Mouse (Mus musculus) forebrain, postnatal 0 days (tissue): ENCODE data around the gene Gm49510. TPM values are rescaled to one million over a fixed set of nuclear protein-coding genes. Genes with fewer than 3 reads are reported as not detected.
A peak's percentile ranks its signal among the peaks of the same experiment; 100 is the strongest.

Experiments
- ATAC-seq: fragments of 200-750 bp; cut with Nextera tagmentation; 2 replicates; pipeline ENCODE4 v1.8.0; 2017; ENCODE audit warnings: mild to moderate bottlenecking, moderate library complexity
- DNase-seq: peaks from one replicate; pipeline ENCODE4 v3.0.0-alpha.2; 2015
- H3K27ac ChIP-seq: fragments of 300-500 bp; sonication (generic); 2 replicates; pipeline ENCODE4 v1.5.1; 2014; ENCODE audit warnings: low read depth, mild to moderate bottlenecking, antibody characterized with exemption, low read length, moderate library complexity, mixed read lengths
- H3K27me3 ChIP-seq: fragments of 300-500 bp; sonication (generic); 2 replicates; pipeline ENCODE4 v1.6.1; 2014; ENCODE audit warnings: mild to moderate bottlenecking, low read length, mixed read lengths; ENCODE audit not compliant: insufficient read depth
- H3K36me3 ChIP-seq: fragments of 300-500 bp; sonication (generic); 2 replicates; pipeline ENCODE4 v1.6.1; 2014; ENCODE audit warnings: mild to moderate bottlenecking, moderate library complexity; ENCODE audit not compliant: insufficient read depth
- H3K4me1 ChIP-seq: fragments of 300-500 bp; sonication (generic); 2 replicates; pipeline ENCODE4 v1.6.1; 2014; ENCODE audit warnings: antibody characterized with exemption; ENCODE audit not compliant: insufficient read depth
- H3K4me2 ChIP-seq: fragments of 300-500 bp; sonication (generic); 2 replicates; pipeline ENCODE4 v1.6.1; 2014; ENCODE audit warnings: low read depth, mild to moderate bottlenecking, moderate library complexity
- H3K4me3 ChIP-seq: fragments of 300-500 bp; sonication (generic); 2 replicates; pipeline ENCODE4 v1.5.1; 2014; ENCODE audit warnings: low read depth, low read length, mixed read lengths
- H3K9ac ChIP-seq: fragments of 300-500 bp; sonication (generic); 2 replicates; pipeline ENCODE4 v1.6.1; 2014; ENCODE audit warnings: mild to moderate bottlenecking
- H3K9me3 ChIP-seq: fragments of 300-500 bp; sonication (generic); 2 replicates; pipeline ENCODE4 v1.6.1; 2016; ENCODE audit warnings: low read length
- CTCF ChIP-seq: sonication (generic); IDR thresholded peaks from 2 replicates; pipeline ENCODE4 v1.5.1; 2016; ENCODE audit warnings: antibody characterized with exemption, control low read depth, low read depth
- WGBS: fragments of 180-500 bp; shearing (Covaris S2); extraction: QIAGEN DNeasy Blood & Tissue Kit; methylation state at CpG from one replicate; pipeline ENCODE4 v1.1.7; 2014; 5-methylcytosine and 5-hydroxymethylcytosine counted together
- microRNA-seq, 2 experiments: library from miRNA; unstranded; fragments of <30 nt; microRNA quantifications; one replicate each; pipeline ENCODE4; 2016
- polyA plus RNA-seq: library from polyadenylated mRNA; unstranded; fragments of >200 nt; fragmentation: Nextera tagmentation; extraction: Ambion mirVana; gene quantifications from 2 replicates; pipeline ENCODE4 v1.2.1, GENCODE M21; 2015
- total RNA-seq: library from RNA; depleted of rRNA; stranded (reverse); fragments of >200 nt; gene quantifications from 2 replicates; pipeline ENCODE4 v1.2.3, GENCODE M21; 2014; rRNA removed

Gene Gm49510
- total and polyA plus RNA-seq, 2 experiments from 2014 or later, result not detected

DNA sequence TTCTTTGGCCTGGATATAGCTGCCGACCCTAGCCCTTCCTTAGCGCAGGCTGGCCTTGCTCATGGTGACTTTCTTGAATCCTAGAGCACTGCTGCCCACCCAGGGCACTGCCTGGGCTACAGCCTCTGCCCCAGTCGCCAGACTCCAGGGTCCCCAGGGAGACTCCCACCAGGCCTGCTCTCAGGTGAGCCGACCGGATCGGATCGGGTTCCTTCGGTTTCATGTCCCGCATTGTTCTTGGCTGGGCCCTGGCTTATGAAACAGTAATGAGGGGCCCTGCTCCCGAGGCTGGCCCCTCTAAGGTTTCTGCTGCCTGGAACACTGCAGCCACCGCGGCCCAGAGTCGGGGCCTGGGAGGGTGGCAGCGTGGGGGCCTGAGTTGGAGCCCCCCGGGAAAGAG is 57.6 kb downstream of the Gm49510 start:
- H3K9ac ChIP-seq, result no peak overlapping the region

GRCm38 (mm10) chr15:78959537-78959936 is 60.1 kb downstream of the Gm49510 start:
- no peak for DNase-seq
- H3K36me3 ChIP-seq, result peaks cover 69% of the 10 kb centered on the region

More for the DNA sequence above, 57.6 kb downstream of the Gm49510 start:
- no peaks in the 10 kb centered on the region for H3K27me3 ChIP-seq
- no peak overlapping the region for H3K4me3 ChIP-seq
- ATAC-seq (no peak), DNase-seq (no peak)
- H3K27ac ChIP-seq, result no peak overlapping the region
- H3K4me2 ChIP-seq, result no peak overlapping the region
- no peaks in the 10 kb centered on the region for H3K9me3 ChIP-seq
- H3K36me3 ChIP-seq, result peaks cover 56% of the 10 kb centered on the region
- 82% methylated on average over 15 of the region's 15 CpGs for WGBS
- no peaks in the 10 kb centered on the region for H3K4me1 ChIP-seq
- no peak for TF ChIP-seq CTCF

DNA sequence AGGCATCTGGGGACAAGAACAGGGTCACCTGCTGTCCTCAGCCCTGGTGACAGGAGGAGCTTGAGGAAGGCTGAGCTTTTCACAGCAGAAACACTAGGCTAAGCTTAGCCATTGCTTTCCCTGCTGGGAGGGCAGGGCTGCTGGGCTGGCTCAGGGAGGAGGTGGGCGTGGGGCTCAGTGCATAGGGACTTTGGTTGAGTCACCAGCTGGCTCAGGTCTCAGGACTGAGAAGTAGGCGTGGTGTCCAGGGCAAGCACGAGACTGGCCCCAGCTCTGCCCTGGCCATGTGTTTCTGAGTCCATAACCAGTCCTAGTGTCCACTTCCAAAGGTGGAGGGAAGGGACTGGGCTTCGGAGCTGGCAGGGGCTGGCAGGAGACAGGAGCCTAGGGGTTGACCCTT is 60.6 kb downstream of the Gm49510 start:
- no peak for TF ChIP-seq CTCF
- WGBS, result 80% methylated on average over 4 of the region's 4 CpGs
- no peak for DNase-seq
- Histone ChIP-seq H3K4me2 (no peak overlapping the region), H3K27ac (no peak overlapping the region), H3K27me3 (no peaks in the 10 kb centered on the region), H3K4me3 (no peak overlapping the region), H3K9ac (no peak overlapping the region), H3K4me1 (no peaks in the 10 kb centered on the region), H3K9me3 (no peaks in the 10 kb centered on the region), H3K36me3 (peaks cover 73% of the 10 kb centered on the region)
- ATAC-seq, result no peak

More at GRCm38 (mm10) chr15:78959537-78959936, 60.1 kb downstream of the Gm49510 start:
- TF ChIP-seq CTCF, result no peak
- Histone ChIP-seq H3K4me3 (no peak overlapping the region), H3K4me2 (no peak overlapping the region), H3K9ac (no peak overlapping the region), H3K4me1 (no peaks in the 10 kb centered on the region), H3K27me3 (no peaks in the 10 kb centered on the region), H3K27ac (no peak overlapping the region), H3K9me3 (no peaks in the 10 kb centered on the region)
- ATAC-seq, result no peak
- WGBS, result 96% methylated on average over 11 of the region's 11 CpGs

DNA sequence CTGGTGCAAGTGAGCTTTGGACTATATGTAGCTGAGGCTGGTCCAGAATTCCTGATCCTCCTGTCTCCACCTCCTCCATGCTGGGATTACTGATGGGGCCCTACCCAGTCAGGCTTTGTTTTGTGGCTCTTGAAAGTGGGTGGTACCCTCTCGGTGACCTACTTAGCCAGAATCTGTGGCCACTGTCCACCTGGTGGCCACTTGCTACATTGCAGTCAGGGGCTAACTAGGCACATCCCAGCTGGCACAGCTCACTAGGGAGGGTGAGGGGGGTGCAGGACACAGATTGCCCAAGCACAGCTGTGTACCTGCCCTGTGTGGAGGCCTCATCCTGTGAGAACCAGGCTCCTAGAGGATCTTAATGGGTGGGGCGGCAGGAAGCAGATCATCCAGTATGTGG is 63.4 kb downstream of the Gm49510 start:
- Histone ChIP-seq H3K4me1 (no peaks in the 10 kb centered on the region), H3K27me3 (no peaks in the 10 kb centered on the region), H3K9me3 (no peaks in the 10 kb centered on the region), H3K27ac (no peak overlapping the region), H3K4me3 (no peak overlapping the region), H3K4me2 (no peak overlapping the region), H3K36me3 (peaks cover 82% of the 10 kb centered on the region), H3K9ac (no peak overlapping the region)
- peak; percentile 59 for DNase-seq
- peak; percentile 74 for ATAC-seq
- peak; percentile 83 for TF ChIP-seq CTCF
- WGBS, result 30% methylated on average over 2 of the region's 2 CpGs

Small RNA genes within 50 kb of the gene (microRNA-seq; reads per million reads assigned to microRNA genes)
- 0.39 to 0.49 reads per million in 2 experiments for gene Mir6955

Other genes with a start within 250 kb of the Gm49510 start
- 33.9 and 51.6 TPM in 2 replicates for gene Elfn2, start 180.9 kb upstream of the Gm49510 start, total RNA-seq
- 8.1 and 10.1 TPM in 2 replicates for gene Elfn2, start 180.9 kb upstream of the Gm49510 start, polyA plus RNA-seq
- 6.4 and 11.4 TPM in 2 replicates for gene Mfng, start 126.2 kb upstream of the Gm49510 start, total RNA-seq
- 16.0 and 16.8 TPM in 2 replicates for gene Mfng, start 126.2 kb upstream of the Gm49510 start, polyA plus RNA-seq
- 0.57 and 0.77 TPM in 2 replicates for gene Card10, start 96.6 kb upstream of the Gm49510 start, total RNA-seq
- 1.2 and 1.7 TPM in 2 replicates for gene Card10, start 96.6 kb upstream of the Gm49510 start, polyA plus RNA-seq
- gene Cdc42ep1, start 57.0 kb upstream of the Gm49510 start, total RNA-seq, result 8.3 and 8.6 TPM in 2 replicates
- gene Cdc42ep1, start 57.0 kb upstream of the Gm49510 start, polyA plus RNA-seq, result 10.6 and 13.5 TPM in 2 replicates
- gene Lgals2, start 44.1 kb upstream of the Gm49510 start, total RNA-seq, result not detected in 2 replicates
- gene Lgals2, start 44.1 kb upstream of the Gm49510 start, polyA plus RNA-seq, result 0.52 TPM in 1 of 2 replicates, not detected in the other
- 37.0 and 42.9 TPM in 2 replicates for gene Gga1, start 22.5 kb upstream of the Gm49510 start, total RNA-seq
- 54.8 and 55.7 TPM in 2 replicates for gene Gga1, start 22.5 kb upstream of the Gm49510 start, polyA plus RNA-seq
- 2.0 and 6.4 TPM in 2 replicates for gene Sh3bp1, start 101 bp downstream of the Gm49510 start, total RNA-seq
- gene Sh3bp1, start 101 bp downstream of the Gm49510 start, polyA plus RNA-seq, result 3.3 and 4.3 TPM in 2 replicates
- 263 and 283 TPM in 2 replicates for gene Pdxp, start 14.3 kb downstream of the Gm49510 start, total RNA-seq
- gene Pdxp, start 14.3 kb downstream of the Gm49510 start, polyA plus RNA-seq, result 174 and 175 TPM in 2 replicates
- gene Lgals1, start 27.1 kb downstream of the Gm49510 start, total RNA-seq, result 31.8 and 43.6 TPM in 2 replicates
- 63.2 and 99.4 TPM in 2 replicates for gene Lgals1, start 27.1 kb downstream of the Gm49510 start, polyA plus RNA-seq
- 11.2 and 17.6 TPM in 2 replicates for gene Nol12, start 35.3 kb downstream of the Gm49510 start, total RNA-seq
- 60.3 and 64.2 TPM in 2 replicates for gene Nol12, start 35.3 kb downstream of the Gm49510 start, polyA plus RNA-seq
- gene Triobp, start 48.1 kb downstream of the Gm49510 start, total RNA-seq, result 36.7 and 40.5 TPM in 2 replicates
- 25.1 and 30.5 TPM in 2 replicates for gene Triobp, start 48.1 kb downstream of the Gm49510 start, polyA plus RNA-seq
- gene H1f0, start 128.8 kb downstream of the Gm49510 start, total RNA-seq, result 198 and 209 TPM in 2 replicates
- gene H1f0, start 128.8 kb downstream of the Gm49510 start, polyA plus RNA-seq, result 224 and 248 TPM in 2 replicates
- 0.62 TPM in 1 of 2 replicates, not detected in the other for gene Galr3, start 142.2 kb downstream of the Gm49510 start, total RNA-seq
- 0.12 and 0.20 TPM in 2 replicates for gene Galr3, start 142.2 kb downstream of the Gm49510 start, polyA plus RNA-seq
- 43.3 and 50.5 TPM in 2 replicates for gene Ankrd54, start 163.2 kb downstream of the Gm49510 start, total RNA-seq
- 41.2 and 45.8 TPM in 2 replicates for gene Ankrd54, start 163.2 kb downstream of the Gm49510 start, polyA plus RNA-seq
- gene Eif3l, start 175.5 kb downstream of the Gm49510 start, total RNA-seq, result 213 and 218 TPM in 2 replicates
- 179 and 191 TPM in 2 replicates for gene Eif3l, start 175.5 kb downstream of the Gm49510 start, polyA plus RNA-seq
- 23.8 and 29.1 TPM in 2 replicates for gene Micall1, start 209.2 kb downstream of the Gm49510 start, total RNA-seq
- 7.2 and 8.0 TPM in 2 replicates for gene Micall1, start 209.2 kb downstream of the Gm49510 start, polyA plus RNA-seq
- gene Polr2f, start 241.3 kb downstream of the Gm49510 start, total RNA-seq, result 48.6 and 111 TPM in 2 replicates
- gene Polr2f, start 241.3 kb downstream of the Gm49510 start, polyA plus RNA-seq, result 362 and 414 TPM in 2 replicates
- 11.8 and 15.2 TPM in 2 replicates for gene 1700088E04Rik, start 241.6 kb downstream of the Gm49510 start, total RNA-seq
- gene 1700088E04Rik, start 241.6 kb downstream of the Gm49510 start, polyA plus RNA-seq, result 19.3 and 23.7 TPM in 2 replicates